ENCODE assay signal across 18 mouse cellular contexts in the genomic region with DNA sequence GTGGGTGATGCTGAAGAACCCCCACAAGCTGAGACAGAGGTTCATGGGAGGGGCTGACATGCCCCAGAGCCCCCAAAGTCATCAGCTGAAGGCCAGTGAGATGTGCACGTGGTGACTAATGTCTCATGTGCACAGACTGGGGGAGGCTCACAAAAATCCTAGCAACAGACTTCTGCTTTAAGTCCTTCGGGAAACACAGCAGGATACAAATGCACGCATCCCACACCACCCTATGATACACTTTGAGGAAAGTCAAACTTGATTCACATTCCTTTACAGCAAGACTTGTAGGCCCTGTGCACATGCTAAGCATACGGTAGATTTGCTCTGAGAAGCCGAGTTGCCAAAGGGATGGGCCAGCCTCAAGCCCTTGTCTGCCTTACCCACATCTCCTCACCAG. TPM values are rescaled to one million over a fixed set of nuclear protein-coding genes. Genes with fewer than 3 reads are reported as not detected.
A peak's percentile ranks its signal among the peaks of the same experiment; 100 is the strongest.
DNase-seq lines count a peak whose midpoint lies in the region; ATAC-seq lines count a peak whose summit lies in the region.
"Had no signal": no experiment of that assay in that cellular context is flagged by ENCODE, and none has a peak within 500 bp of the region (broad histone marks: within the 10 kb centered on the region; RNA-seq: fewer than 3 reads in every experiment).

No protein-coding gene starts in this region.

- DNase-seq in left cerebral cortex, postnatal 25 days (ENCODE audit: low spot score in 2 of 2), result peak; percentile 37 to 77
- no peak for DNase-seq in left cerebral cortex, postnatal 10 days (ENCODE audit: extremely low spot score in 1 of 2, low spot score in 2 of 2)
- DNase-seq in embryonic facial prominence, embryonic 10.5 days (ENCODE audit: low spot score), result no peak
- no peak for DNase-seq in MN1 (ENCODE audit: low spot score)
- DNase-seq: gastrocnemius, adult 2 months; liver had no signal

- no peaks in the 10 kb centered on the region for H3K27me3 ChIP-seq in hindbrain, embryonic 13.5 days
- no peaks in the 10 kb centered on the region for H3K27me3 ChIP-seq in hindbrain, embryonic 16.5 days (replicated peaks; ENCODE audit: control insufficient read depth, insufficient read depth, low read length)
- no peaks in the 10 kb centered on the region for H3K27me3 ChIP-seq in embryonic facial prominence, embryonic 10.5 days (replicated peaks; ENCODE audit: low read depth, poor library complexity, severe bottlenecking)
- H3K27me3 ChIP-seq in neural tube, embryonic 15.5 days (replicated peaks), result no peaks in the 10 kb centered on the region
- H3K27me3 ChIP-seq: forebrain, embryonic 12.5 days; intestine, embryonic 15.5 days; liver, embryonic 15.5 days; Patski had no signal

- 81% methylated on average over 5 of the region's 5 CpGs for WGBS in hindbrain, embryonic 13.5 days
- 64% methylated on average over 5 of the region's 5 CpGs for WGBS in hindbrain, embryonic 16.5 days
- WGBS in embryonic facial prominence, embryonic 10.5 days, result 88% methylated on average over 5 of the region's 5 CpGs
- WGBS in neural tube, embryonic 15.5 days, result 81% methylated on average over 5 of the region's 5 CpGs

- peaks cover 49% of the 10 kb centered on the region for H3K4me1 ChIP-seq in hindbrain, embryonic 13.5 days (replicated peaks)
- H3K4me1 ChIP-seq in hindbrain, embryonic 16.5 days (ENCODE audit: control insufficient read depth, insufficient read depth, low read depth, low read length), result peaks cover 24% of the 10 kb centered on the region
- peaks cover 32% of the 10 kb centered on the region for H3K4me1 ChIP-seq in embryonic facial prominence, embryonic 10.5 days
- H3K4me1 ChIP-seq in neural tube, embryonic 15.5 days, result peaks cover 30% of the 10 kb centered on the region
- H3K4me1 ChIP-seq: liver, embryonic 15.5 days; lung, embryonic 15.5 days had no signal

- H3K27ac ChIP-seq in hindbrain, embryonic 13.5 days, result peak overlapping the region; percentile 90
- no peak overlapping the region for H3K27ac ChIP-seq in hindbrain, embryonic 16.5 days (ENCODE audit: low read depth, low read length)
- H3K27ac ChIP-seq in embryonic facial prominence, embryonic 10.5 days (replicated peaks), result peak overlapping the region; percentile 14; the same call in 1 of the 2 replicates
- H3K27ac ChIP-seq in neural tube, embryonic 15.5 days (replicated peaks), result peak overlapping the region; percentile 81; the same call in 1 of the 2 replicates
- H3K27ac ChIP-seq: embryonic facial prominence, embryonic 13.5 days; forebrain, embryonic 12.5 days; gastrocnemius, adult 2 months; intestine, embryonic 15.5 days; liver, embryonic 15.5 days; lung, embryonic 15.5 days had no signal

- no peak overlapping the region for H3K4me2 ChIP-seq in hindbrain, embryonic 13.5 days
- no peak overlapping the region for H3K4me2 ChIP-seq in hindbrain, embryonic 16.5 days (ENCODE audit: low read length)
- no peak overlapping the region for H3K4me2 ChIP-seq in neural tube, embryonic 15.5 days
- H3K4me2 ChIP-seq: embryonic facial prominence, embryonic 13.5 days; forebrain, embryonic 12.5 days; intestine, embryonic 15.5 days; liver, embryonic 15.5 days; lung, embryonic 15.5 days had no signal

- peaks cover 9% of the 10 kb centered on the region; the same call in 1 of the 2 replicates for H3K9me3 ChIP-seq in hindbrain, embryonic 13.5 days
- H3K9me3 ChIP-seq in hindbrain, embryonic 16.5 days (ENCODE audit: control insufficient read depth, low read length), result 0 out of 2 replicates have a peak, but pooled peaks cover 4% of the 10 kb centered on the region
- H3K9me3 ChIP-seq in embryonic facial prominence, embryonic 10.5 days, result peaks cover 2% of the 10 kb centered on the region; the same call in 1 of the 2 replicates
- H3K9me3 ChIP-seq in neural tube, embryonic 15.5 days (replicated peaks), result no peaks in the 10 kb centered on the region
- H3K9me3 ChIP-seq: embryonic facial prominence, embryonic 13.5 days; forebrain, embryonic 12.5 days; intestine, embryonic 15.5 days; limb, embryonic 10.5 days; liver, embryonic 15.5 days; lung, embryonic 15.5 days had no signal

- no peak overlapping the region for H3K9ac ChIP-seq in hindbrain, embryonic 13.5 days
- H3K9ac ChIP-seq in hindbrain, embryonic 16.5 days (ENCODE audit: low read depth, low read length), result no peak overlapping the region
- no peak overlapping the region for H3K9ac ChIP-seq in neural tube, embryonic 15.5 days (replicated peaks)
- H3K9ac ChIP-seq: embryonic facial prominence, embryonic 13.5 days; forebrain, embryonic 12.5 days; intestine, embryonic 15.5 days; liver, embryonic 15.5 days; lung, embryonic 15.5 days had no signal

- no peak overlapping the region for H3K4me3 ChIP-seq in hindbrain, embryonic 13.5 days
- no peak overlapping the region for H3K4me3 ChIP-seq in hindbrain, embryonic 16.5 days (ENCODE audit: low read length)
- no peak overlapping the region for H3K4me3 ChIP-seq in embryonic facial prominence, embryonic 10.5 days
- no peak overlapping the region for H3K4me3 ChIP-seq in neural tube, embryonic 15.5 days (replicated peaks)
- H3K4me3 ChIP-seq: embryonic facial prominence, embryonic 13.5 days; erythroblast, embryonic 14.5 days; forebrain, embryonic 12.5 days; intestine, embryonic 15.5 days; limb, embryonic 10.5 days; liver, embryonic 15.5 days; lung, embryonic 15.5 days; megakaryocyte, embryonic 14.5 days had no signal

- peaks cover 9% of the 10 kb centered on the region; the same call in 1 of the 2 replicates for H3K36me3 ChIP-seq in hindbrain, embryonic 13.5 days
- H3K36me3 ChIP-seq in hindbrain, embryonic 16.5 days (ENCODE audit: control insufficient read depth, insufficient read depth, low read length), result no peaks in the 10 kb centered on the region
- H3K36me3 ChIP-seq in embryonic facial prominence, embryonic 10.5 days (replicated peaks), result peaks cover 3% of the 10 kb centered on the region; the same call in 1 of the 2 replicates
- no peaks in the 10 kb centered on the region; the same call in 1 of the 2 replicates for H3K36me3 ChIP-seq in neural tube, embryonic 15.5 days
- H3K36me3 ChIP-seq: forebrain, embryonic 12.5 days; liver, embryonic 15.5 days; lung, embryonic 15.5 days had no signal

- intact Hi-C loops in left cerebral cortex, postnatal 25 days (cut with DNase I), result loop anchor here (1.0 to 2.0 kb wide), 2 partner anchors 32 to 49 kb away; no protein-coding TSS in a partner anchor
- intact Hi-C loops in left cerebral cortex, postnatal 10 days (cut with DNase I), result loop anchor here (5.0 kb wide), 1 partner anchor 48 kb away; no protein-coding TSS in a partner anchor

- ATAC-seq in hindbrain, embryonic 13.5 days (ENCODE audit: low FRiP score), result no peak; the same call in 1 of the 2 replicates
- ATAC-seq in hindbrain, embryonic 16.5 days, result no peak
- no peak for ATAC-seq in neural tube, embryonic 15.5 days (ENCODE audit: low FRiP score)

RNA-seq across cellular contexts. Expression of a gene that starts 53.1 kb away (rescaled TPM):
- 55.7 and 57.4 TPM in 2 replicates for polyA plus RNA-seq in hindbrain, embryonic 13.5 days (2015; fragmentation: Nextera tagmentation; extraction: Ambion mirVana)
- 30.7 and 37.6 TPM in 2 replicates for polyA plus RNA-seq in hindbrain, embryonic 16.5 days (2015; fragmentation: Nextera tagmentation; extraction: Ambion mirVana)
- 10 to 100 TPM; 17.1 to 22.0 TPM for total RNA-seq in left cerebral cortex, postnatal 25 days (2021)
- total RNA-seq in left cerebral cortex, postnatal 10 days (2021), result 10 to 100 TPM; 15.0 to 16.0 TPM
- polyA plus RNA-seq in embryonic facial prominence, embryonic 10.5 days (2016; fragmentation: Nextera tagmentation; extraction: Ambion mirVana), result 16.7 and 17.5 TPM in 2 replicates
- polyA plus RNA-seq in neural tube, embryonic 15.5 days (2015; fragmentation: Nextera tagmentation; extraction: Ambion mirVana), result 24.8 and 25.6 TPM in 2 replicates

Comparison
In these comparisons a context has a peak if more than half of its experiments do, and no peak if none do; other contexts are left out.
1. DNase-seq: peak in left cerebral cortex, postnatal 25 days (2 of 2); none in left cerebral cortex, postnatal 10 days (0 of 2), embryonic facial prominence, embryonic 10.5 days (single experiment) and MN1 (single experiment).